Mouse (Mus musculus) liver, postnatal 0 days (tissue): Measurements from ENCODE around the gene Usp30. TPM values are rescaled to one million over a fixed set of nuclear protein-coding genes. Genes with fewer than 3 reads are reported as not detected.
A peak's percentile ranks its signal among the peaks of the same experiment; 100 is the strongest.

ENCODE experiments used
- ATAC-seq: fragments of 200-750 bp; cut with Nextera tagmentation; 2 replicates; pipeline ENCODE4 v1.8.0; 2017; ENCODE audit warnings: mild to moderate bottlenecking, moderate library complexity
- DNase-seq: peaks from one replicate; pipeline ENCODE4 v3.0.0-alpha.2; 2016
- H3K27ac ChIP-seq: fragments of 300-500 bp; sonication (generic); 2 replicates; pipeline ENCODE4 v1.5.1; 2014; ENCODE audit warnings: antibody characterized with exemption, moderate library complexity, mild to moderate bottlenecking, low read depth
- H3K27me3 ChIP-seq: fragments of 300-500 bp; sonication (generic); 2 replicates; pipeline ENCODE4 v1.6.1; 2014; ENCODE audit warnings: low read length, control low read depth, mixed read lengths; ENCODE audit not compliant: insufficient read depth
- H3K36me3 ChIP-seq: fragments of 300-500 bp; sonication (generic); replicated peaks from 2 replicates; pipeline ENCODE4 v1.6.1; 2014; ENCODE audit warnings: mild to moderate bottlenecking, control low read depth, low read length, moderate library complexity, mixed read lengths; ENCODE audit not compliant: insufficient read depth
- H3K4me1 ChIP-seq: fragments of 300-500 bp; sonication (generic); 2 replicates; pipeline ENCODE4 v1.6.1; 2014; ENCODE audit warnings: antibody characterized with exemption, mild to moderate bottlenecking, control low read depth; ENCODE audit not compliant: insufficient read depth
- H3K4me2 ChIP-seq: fragments of 300-500 bp; sonication (generic); 2 replicates; pipeline ENCODE4 v1.6.1; 2014; ENCODE audit warnings: low read depth, mild to moderate bottlenecking, low read length, moderate library complexity, mixed read lengths
- H3K4me3 ChIP-seq: fragments of 300-500 bp; sonication (generic); 2 replicates; pipeline ENCODE4 v1.5.1; 2014; ENCODE audit warnings: low read depth, low read length
- H3K9ac ChIP-seq: fragments of 300-500 bp; sonication (generic); replicated peaks from 2 replicates; pipeline ENCODE4 v1.6.1; 2014; ENCODE audit warnings: mild to moderate bottlenecking, moderate library complexity
- H3K9me3 ChIP-seq: fragments of 300-500 bp; sonication (generic); 2 replicates; pipeline ENCODE4 v1.6.1; 2016; ENCODE audit warnings: mild to moderate bottlenecking, control low read depth, low read length, mixed read lengths
- CTCF ChIP-seq: sonication (generic); IDR thresholded peaks from 2 replicates; pipeline ENCODE4 v1.5.1; 2016; ENCODE audit warnings: antibody characterized with exemption, low read depth
- EP300 ChIP-seq: IDR thresholded peaks from 2 replicates; pipeline ENCODE4 v1.6.1; 2016; ENCODE audit warnings: antibody characterized with exemption, low read depth, mild to moderate bottlenecking
- WGBS: fragments of 180-500 bp; shearing (Covaris S2); extraction: QIAGEN DNeasy Blood & Tissue Kit; methylation state at CpG from one replicate; pipeline ENCODE4 v1.1.7; 2014; ENCODE audit not compliant: insufficient replicate concordance; 5-methylcytosine and 5-hydroxymethylcytosine counted together
- polyA plus RNA-seq: library from polyadenylated mRNA; unstranded; fragments of >200 nt; fragmentation: Nextera tagmentation; extraction: Ambion mirVana; gene quantifications from 2 replicates; pipeline ENCODE4 v1.2.1, GENCODE M21; 2015

The Usp30 gene
- polyA plus RNA-seq, 1 experiment from 2014 or later, result 2.6 TPM

DNA sequence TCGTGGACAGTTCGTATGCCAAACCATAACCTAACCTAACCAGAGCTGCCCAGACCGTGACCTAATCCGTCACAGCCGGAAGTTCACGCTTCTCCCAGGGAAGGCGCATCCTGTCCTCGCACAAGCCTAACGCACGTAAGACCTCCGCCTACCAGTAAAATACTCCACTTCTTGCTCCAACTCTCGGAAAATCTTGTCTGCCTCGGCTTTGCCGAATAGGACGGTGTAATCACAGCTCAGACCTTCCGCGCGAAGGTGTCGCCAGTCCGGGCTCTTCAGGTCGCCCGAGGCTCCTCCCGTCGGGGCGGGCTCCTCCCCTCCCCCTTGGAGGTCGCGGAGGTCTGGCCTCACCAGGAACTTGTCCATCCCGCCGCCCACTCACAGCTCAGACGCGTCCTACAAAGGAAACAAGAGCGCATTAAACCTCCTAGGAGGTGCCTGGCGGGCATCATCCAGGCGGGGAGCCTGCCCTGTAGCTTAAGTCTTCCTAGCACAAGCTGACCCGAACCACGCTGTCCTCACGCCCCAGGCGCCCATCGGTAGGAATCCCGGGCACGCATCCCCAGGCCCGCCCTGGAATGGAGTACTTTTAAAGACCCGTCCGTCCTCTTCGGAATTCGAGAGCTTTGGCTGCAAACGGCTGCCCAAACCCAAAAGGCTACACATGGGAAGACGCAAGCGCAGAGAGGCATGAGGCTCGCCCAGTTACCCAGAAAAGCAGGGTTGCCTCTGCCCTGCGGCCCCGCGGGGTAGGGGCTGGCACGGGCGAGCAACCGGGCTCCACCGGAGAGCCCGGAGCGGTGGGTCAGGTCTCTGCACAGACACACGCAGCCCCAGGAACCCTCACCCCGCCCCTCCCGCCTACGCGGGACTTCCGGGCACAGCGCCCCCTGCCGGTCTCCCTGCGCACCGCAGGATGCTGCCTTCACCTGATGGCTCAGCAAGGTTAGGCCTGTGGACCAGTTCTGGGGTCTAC lies 62.4 kb downstream of the Usp30 start, which contains the start of gene Alkbh2:
TSS of gene Alkbh2 (minus strand) at position 845 of the 976 bp plus-strand sequence.
- 1% methylated on average over 66 of the region's 69 CpGs for WGBS
- no peaks in the 10 kb centered on the region for H3K27me3 ChIP-seq
- TF ChIP-seq CTCF (peak; percentile 98), EP300 (no peak)

GRCm38 (mm10) chr5:114129550-114130210 lies 64.4 kb downstream of the Usp30 start:
- no peak overlapping the region for H3K27ac ChIP-seq
- DNase-seq (no peak), ATAC-seq (no peak)
- TF ChIP-seq CTCF, result no peak
- TF ChIP-seq EP300, result no peak
- WGBS, result 81% methylated on average over 15 of the region's 15 CpGs
- peak overlapping the region; percentile 71; the same call in 1 of the 2 replicates for H3K4me3 ChIP-seq
- peaks cover 36% of the 10 kb centered on the region for H3K4me1 ChIP-seq
- peak overlapping the region; percentile 99 for H3K4me2 ChIP-seq
- H3K27me3 ChIP-seq, result no peaks in the 10 kb centered on the region
- H3K9me3 ChIP-seq, result no peaks in the 10 kb centered on the region
- H3K9ac ChIP-seq, result peak overlapping the region; percentile 61; the same call in 1 of the 2 replicates
- 0 out of 2 replicates have a peak, but pooled peaks cover 3% of the 10 kb centered on the region for H3K36me3 ChIP-seq

More for the DNA sequence above, 62.4 kb downstream of the Usp30 start, which contains the start of gene Alkbh2:
- H3K4me1 ChIP-seq, result peaks cover 26% of the 10 kb centered on the region
- H3K4me3 ChIP-seq, result peak within 1 kb of the TSS; percentile 63
- peak within 1 kb of the TSS; percentile 61 for H3K9ac ChIP-seq
- H3K27ac ChIP-seq, result peak within 1 kb of the TSS; percentile 66
- no peaks in the 10 kb centered on the region for H3K9me3 ChIP-seq
- peaks cover 8% of the 10 kb centered on the region for H3K36me3 ChIP-seq
- DNase-seq (peak; percentile 90), ATAC-seq (peak; percentile 6; the same call in 1 of the 2 replicates)
- peak within 1 kb of the TSS; percentile 99 for H3K4me2 ChIP-seq

DNA sequence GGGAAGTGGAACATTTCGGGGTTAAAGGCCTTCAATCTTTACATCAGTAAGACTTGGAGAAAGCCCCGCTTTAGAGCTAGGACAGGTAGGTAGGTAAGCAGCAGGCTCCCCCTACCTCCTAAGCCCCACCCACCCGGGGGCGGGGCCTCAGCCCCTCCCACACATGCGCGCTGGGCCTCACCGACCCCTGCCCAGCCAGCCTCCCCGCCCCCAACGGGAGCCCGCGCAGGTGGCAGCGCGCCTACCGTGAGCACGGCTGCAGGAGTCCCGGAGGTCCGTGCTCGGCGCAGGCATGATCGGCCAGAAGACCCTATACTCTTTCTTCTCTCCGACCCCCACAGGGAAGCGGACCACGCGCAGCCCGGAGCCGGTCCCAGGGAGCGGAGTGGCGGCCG lies 64.9 kb downstream of the Usp30 start, which contains the start of gene Ung:
TSS of gene Ung (plus strand) at position 176 of the 395 bp plus-strand sequence.
- Histone ChIP-seq H3K9ac (peak within 1 kb of the TSS; percentile 66), H3K4me1 (peaks cover 36% of the 10 kb centered on the region), H3K27me3 (no peaks in the 10 kb centered on the region), H3K4me3 (peak within 1 kb of the TSS; percentile 71), H3K4me2 (peak within 1 kb of the TSS; percentile 99), H3K27ac (peak within 1 kb of the TSS; percentile 89), H3K9me3 (no peaks in the 10 kb centered on the region), H3K36me3 (0 out of 2 replicates have a peak, but pooled peaks cover 3% of the 10 kb centered on the region)
- 1% methylated on average over 25 of the region's 29 CpGs for WGBS
- TF ChIP-seq EP300, result no peak
- no peak for TF ChIP-seq CTCF
- DNase-seq (peak; percentile 78), ATAC-seq (peak; percentile 35)

DNA sequence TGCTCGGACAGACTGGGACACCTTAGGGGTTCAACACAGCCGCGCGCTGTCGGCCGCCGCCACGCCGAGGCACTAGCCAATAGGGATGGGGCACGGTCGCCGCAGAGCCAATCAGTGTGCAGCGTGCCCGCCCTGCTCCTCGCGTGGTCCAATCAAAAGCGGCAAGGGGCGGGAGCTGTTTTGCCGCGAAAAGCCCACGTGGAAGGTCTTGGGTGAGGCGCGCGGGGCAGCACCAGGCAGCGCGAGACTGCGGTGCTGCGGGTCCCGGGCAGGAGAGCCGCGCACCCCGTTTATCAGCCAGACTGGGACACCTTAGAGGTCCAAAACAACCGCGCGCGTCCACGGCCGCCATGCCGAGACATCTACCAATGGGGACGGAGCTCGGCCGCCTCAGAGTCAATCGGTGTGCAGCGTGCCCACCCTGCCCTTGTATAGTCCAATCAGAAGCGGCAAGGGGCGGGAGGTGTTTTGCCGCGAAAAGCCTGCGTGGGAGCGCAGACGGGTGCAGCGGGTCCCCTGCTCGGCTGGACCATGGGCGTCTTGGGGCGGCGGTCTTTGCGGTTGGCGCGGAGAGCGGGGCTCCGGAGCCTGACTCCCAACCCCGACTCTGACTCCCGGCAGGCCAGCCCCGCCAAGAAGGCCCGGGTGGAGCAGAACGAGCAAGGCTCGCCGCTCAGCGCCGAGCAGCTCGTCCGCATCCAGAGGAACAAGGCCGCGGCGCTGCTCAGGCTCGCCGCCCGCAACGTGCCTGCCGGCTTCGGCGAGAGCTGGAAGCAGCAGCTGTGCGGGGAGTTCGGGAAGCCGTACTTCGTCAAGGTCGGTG lies 65.6 kb downstream of the Usp30 start:
- DNase-seq, result peak; percentile 94
- H3K4me2 ChIP-seq, result peak overlapping the region; percentile 99
- peak; percentile 93 for ATAC-seq
- peak overlapping the region; percentile 89 for H3K27ac ChIP-seq
- peak; percentile 82; the same call in 1 of the 2 replicates for TF ChIP-seq EP300
- no peak for TF ChIP-seq CTCF
- no peaks in the 10 kb centered on the region for H3K9me3 ChIP-seq
- H3K36me3 ChIP-seq, result 0 out of 2 replicates have a peak, but pooled peaks cover 2% of the 10 kb centered on the region
- WGBS, result under 1% methylated on average over 86 of the region's 87 CpGs
- peak overlapping the region; percentile 71 for H3K4me3 ChIP-seq
- no peaks in the 10 kb centered on the region for H3K27me3 ChIP-seq
- H3K4me1 ChIP-seq, result peaks cover 36% of the 10 kb centered on the region
- peak overlapping the region; percentile 66 for H3K9ac ChIP-seq

DNA sequence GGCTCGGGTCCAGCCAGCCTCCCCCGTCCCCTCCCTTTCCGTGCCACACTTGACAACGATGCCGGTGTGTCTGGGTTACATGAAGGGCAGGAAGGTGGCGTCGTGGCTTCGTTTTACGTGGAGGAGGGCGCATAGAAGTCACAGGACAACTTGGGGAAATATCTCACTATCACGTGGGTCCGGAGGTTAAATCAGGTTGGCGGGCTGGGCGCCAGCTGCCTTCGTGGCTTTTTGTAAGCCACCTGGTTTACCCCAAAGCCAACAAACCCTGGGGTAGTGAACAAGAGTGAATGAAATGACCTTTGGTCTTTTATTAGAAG lies 66.2 kb downstream of the Usp30 start:
- no peaks in the 10 kb centered on the region for H3K9me3 ChIP-seq
- peak overlapping the region; percentile 89 for H3K27ac ChIP-seq
- WGBS, result 2% methylated on average over 14 of the region's 15 CpGs
- 0 out of 2 replicates have a peak, but pooled peaks cover 2% of the 10 kb centered on the region for H3K36me3 ChIP-seq
- ATAC-seq, result peak; percentile 8; the same call in 1 of the 2 replicates
- peaks cover 36% of the 10 kb centered on the region for H3K4me1 ChIP-seq
- H3K9ac ChIP-seq, result peak overlapping the region; percentile 66
- peak overlapping the region; percentile 99 for H3K4me2 ChIP-seq
- peak overlapping the region; percentile 71 for H3K4me3 ChIP-seq
- no peak for TF ChIP-seq CTCF
- TF ChIP-seq EP300, result no peak
- peak; percentile 78 for DNase-seq
- no peaks in the 10 kb centered on the region for H3K27me3 ChIP-seq
